Mouse (Mus musculus) G1E-ER4 (cell line): ENCODE measurements around the gene Rffl. TPM values are rescaled to one million over a fixed set of nuclear protein-coding genes. Genes with fewer than 3 reads are reported as not detected.

Experiments used
- GATA1 ChIP-seq: IDR thresholded peaks from one replicate; pipeline ENCODE4 v1.8.0; 2012; ENCODE audit warnings: low read length, inconsistent platforms
- polyA plus RNA-seq: library from polyadenylated mRNA; stranded (reverse); fragments of >175 nt; gene quantifications from 2 replicates; pipeline ENCODE4 v1.2.3, GENCODE M21; 2012

Gene Rffl
- polyA plus RNA-seq, result 21.3 and 59.6 TPM in 2 replicates

GRCm38 (mm10) chr11:82871031-82871446 lies at the start of gene Rffl:
TSS of gene Rffl (minus strand) at chr11:82871210.
- no peak for TF ChIP-seq GATA1

GRCm38 (mm10) chr11:82920768-82921167 lies 49.8 kb upstream of the Rffl start:
- TF ChIP-seq GATA1, result no peak

- no peak for TF ChIP-seq GATA1
These were observed 43.8 kb upstream of the Rffl start for GRCm38 (mm10) chr11:82914711-82915352.

GRCm38 (mm10) chr11:82910679-82911389 lies 39.8 kb upstream of the Rffl start:
- TF ChIP-seq GATA1, result no peak

- TF ChIP-seq GATA1, result no peak
These were observed 39.2 kb upstream of the Rffl start, which contains the start of gene Unc45b for GRCm38 (mm10) chr11:82910250-82910649. TSS of gene Unc45b (plus strand) at chr11:82910550.

- TF ChIP-seq GATA1, result no peak
These were observed 37.6 kb upstream of the Rffl start for GRCm38 (mm10) chr11:82908608-82908989.

- no peak for TF ChIP-seq GATA1
These were observed 36.9 kb upstream of the Rffl start, which contains the start of gene Nle1 for GRCm38 (mm10) chr11:82907651-82908607. TSS of gene Nle1 (minus strand) at chr11:82908411.

GRCm38 (mm10) chr11:82905816-82906215 lies 34.8 kb upstream of the Rffl start:
- no peak for TF ChIP-seq GATA1

GRCm38 (mm10) chr11:82904952-82905351 lies 33.9 kb upstream of the Rffl start:
- TF ChIP-seq GATA1, result no peak

GRCm38 (mm10) chr11:82901606-82902310 lies 30.7 kb upstream of the Rffl start:
- TF ChIP-seq GATA1, result no peak

GRCm38 (mm10) chr11:82899720-82900119 lies 28.7 kb upstream of the Rffl start:
- TF ChIP-seq GATA1, result no peak

GRCm38 (mm10) chr11:82897478-82897877 lies 26.5 kb upstream of the Rffl start:
- TF ChIP-seq GATA1, result no peak

GRCm38 (mm10) chr11:82891936-82892335 lies 20.9 kb upstream of the Rffl start, which contains the start of gene Fndc8:
TSS of gene Fndc8 (plus strand) at chr11:82892124.
- TF ChIP-seq GATA1, result no peak

GRCm38 (mm10) chr11:82890342-82890762 lies 19.3 kb upstream of the Rffl start, which contains the start of gene Rad51d:
TSS of gene Rad51d (minus strand) at chr11:82890614.
- no peak for TF ChIP-seq GATA1

- no peak for TF ChIP-seq GATA1
These were observed 18.7 kb upstream of the Rffl start for GRCm38 (mm10) chr11:82889524-82890341.
